16 mouse cellular contexts compared by ENCODE assay signal in genomic region chr13:60595519-60595918, GRCm38 (mm10).
"Had no signal": no experiment of that assay in that cellular context is flagged by ENCODE, and none has a peak within 500 bp of the region (broad histone marks: within the 10 kb centered on the region; RNA-seq: fewer than 3 reads in every experiment).

No protein-coding gene starts in this region.

- H3K36me3 ChIP-seq: limb, embryonic 15.5 days; midbrain, embryonic 10.5 days; neural tube, embryonic 15.5 days had no signal

- H3K9ac ChIP-seq: limb, embryonic 15.5 days; liver, embryonic 14.5 days; neural tube, embryonic 15.5 days had no signal

- H3K9me3 ChIP-seq: limb, embryonic 15.5 days; midbrain, embryonic 10.5 days; neural tube, embryonic 15.5 days had no signal

- DNase-seq: kidney, adult 8-10 months; kidney, postnatal 25 days; layer of hippocampus, adult 9-11 months; layer of hippocampus, postnatal 36 days; lung, adult 18-20 months; lung, postnatal 36 days; midbrain, embryonic 14.5 days; right cerebral cortex, adult 18-20 months; right cerebral cortex, postnatal 25 days; thymus, adult 18-20 months; thymus, postnatal 14 days had no signal

- H3K27ac ChIP-seq: limb, embryonic 15.5 days; liver, embryonic 14.5 days; midbrain, embryonic 10.5 days; neural tube, embryonic 15.5 days had no signal

- H3K4me3 ChIP-seq: limb, embryonic 15.5 days; midbrain, embryonic 10.5 days; myocyte; neural tube, embryonic 15.5 days had no signal

- H3K27me3 ChIP-seq: limb, embryonic 15.5 days; neural tube, embryonic 15.5 days had no signal

- H3K4me1 ChIP-seq: limb, embryonic 15.5 days; midbrain, embryonic 10.5 days; neural tube, embryonic 15.5 days had no signal

- H3K4me2 ChIP-seq: limb, embryonic 15.5 days; neural tube, embryonic 15.5 days had no signal
